Mouse (Mus musculus): ENCODE measurements around the gene Armh4.

GRCm38 (mm10) chr14:49780416-49780815 lies 2.8 kb downstream of the Armh4 start:
- no peak for TF ChIP-seq CTCF (IDR thresholded peaks at IDR 0.05; ENCODE audit: insufficient read depth, low read depth, low read length)
- TF ChIP-seq POLR2A (IDR thresholded peaks at IDR 0.05; ENCODE audit: insufficient read depth, low read depth, low read length), result no peak

All from olfactory bulb, adult 2 months (tissue).